In genomic region chr9:22423507-22423906, GRCm38 (mm10) we compare ENCODE assay signal across 26 mouse cellular contexts. TPM values are rescaled to one million over a fixed set of nuclear protein-coding genes. Genes with fewer than 3 reads are reported as not detected.
"Had no signal": no experiment of that assay in that cellular context is flagged by ENCODE, and none has a peak within 500 bp of the region (broad histone marks: within the 10 kb centered on the region; RNA-seq: fewer than 3 reads in every experiment).

No protein-coding gene starts in this region.

- H3K4me2 ChIP-seq: lung, embryonic 14.5 days; midbrain, embryonic 12.5 days; neural tube, embryonic 12.5 days had no signal

- H3K9me3 ChIP-seq: midbrain, embryonic 10.5 days; midbrain, embryonic 12.5 days; neural tube, embryonic 12.5 days had no signal

- H3K9ac ChIP-seq: midbrain, embryonic 12.5 days; neural tube, embryonic 12.5 days had no signal

- H3K27me3 ChIP-seq: midbrain, embryonic 12.5 days; neural tube, embryonic 12.5 days had no signal

- H3K4me3 ChIP-seq: midbrain, embryonic 10.5 days; midbrain, embryonic 12.5 days; neural tube, embryonic 12.5 days had no signal

- H3K4me1 ChIP-seq: midbrain, embryonic 12.5 days; neural tube, embryonic 12.5 days had no signal

- ATAC-seq: midbrain, embryonic 16.5 days had no signal

- H3K27ac ChIP-seq: midbrain, embryonic 10.5 days; midbrain, embryonic 12.5 days; neural tube, embryonic 12.5 days had no signal

- H3K36me3 ChIP-seq: midbrain, embryonic 10.5 days; midbrain, embryonic 12.5 days; neural tube, embryonic 12.5 days had no signal

- DNase-seq: lung, adult 18-20 months; lung, embryonic 14.5 days; lung, postnatal 10 days; lung, postnatal 4 days; midbrain, embryonic 14.5 days; retina, postnatal 1 day; right cerebral cortex, adult 18-20 months; right cerebral cortex, postnatal 25 days; right cerebral cortex, postnatal 4 days; spleen, adult 18-20 months; thymus, adult 18-20 months; thymus, postnatal 14 days; thymus, postnatal 36 days had no signal

RNA-seq across cellular contexts. Expression of gene Gm17545, which starts 30.6 kb away (rescaled TPM):
- total RNA-seq: megakaryocyte-erythroid progenitor cell, adult 5-6 weeks; neutrophil, adult 5-6 weeks had no signal
- polyA plus RNA-seq: liver, embryonic 16.5 days; lung, embryonic 14.5 days; lung, embryonic 16.5 days; midbrain, embryonic 10.5 days; midbrain, embryonic 12.5 days; midbrain, embryonic 14.5 days; midbrain, embryonic 16.5 days; neural tube, embryonic 12.5 days; neural tube, embryonic 14.5 days; small intestine, adult 2 months; stomach, embryonic 14.5 days; stomach, embryonic 16.5 days; thymus, postnatal 0 days had no signal
